Mouse (Mus musculus) CH12.LX (cell line): ENCODE results near the gene Cdc45. TPM values are rescaled to one million over a fixed set of nuclear protein-coding genes. Genes with fewer than 3 reads are reported as not detected.

ENCODE experiments used
- DNase-seq: peaks from one replicate; pipeline ENCODE4 v3.0.0-alpha.2; 2013; ENCODE audit errors: extremely low read depth
- H3K27ac ChIP-seq: 2 replicates; pipeline ENCODE4 v1.5.1; 2012; ENCODE audit warnings: low read depth, mild to moderate bottlenecking, control low read depth, moderate library complexity; ENCODE audit not compliant: insufficient read depth
- H3K27me3 ChIP-seq: replicated peaks from 2 replicates; pipeline ENCODE3; 2012; ENCODE audit warnings: inconsistent platforms
- H3K36me3 ChIP-seq, 2 experiments: replicated peaks in 1 of 2; 2 replicates each; pipeline versions ENCODE3 to v1.6.1; 2012; ENCODE audit warnings: inconsistent platforms in 1 of 2, low read length in 1 of 2, mild to moderate bottlenecking in 1 of 2, mixed read lengths in 1 of 2, moderate library complexity in 1 of 2; ENCODE audit not compliant: control insufficient read depth in 1 of 2, insufficient read depth in 1 of 2
- H3K4me1 ChIP-seq, 2 experiments: 2 replicates each; pipeline ENCODE4 v1.6.1; 2012; ENCODE audit warnings: inconsistent platforms in 1 of 2, moderate library complexity in 1 of 2; ENCODE audit not compliant: insufficient read depth in 2 of 2, control insufficient read depth in 1 of 2
- H3K4me2 ChIP-seq: 2 replicates; pipeline ENCODE4 v1.6.1; 2012; ENCODE audit warnings: low read depth, mild to moderate bottlenecking, control low read depth; ENCODE audit not compliant: poor library complexity, insufficient read depth, severe bottlenecking
- H3K4me3 ChIP-seq, 3 experiments: fragments of 150-350 bp in 1 of 3; sonication (generic) in 1 of 3; replicated peaks in 1 of 3; 2 replicates each; pipeline versions ENCODE3 to v1.5.1; 2011 to 2012; ENCODE audit warnings: low read depth in 2 of 3, low read length in 2 of 3, mild to moderate bottlenecking in 2 of 3, moderate library complexity in 2 of 3, control low read depth in 1 of 3, improper control_type of control experiment in 1 of 3, inconsistent platforms in 1 of 3, mixed read lengths in 1 of 3; ENCODE audit not compliant: poor library complexity in 1 of 3
- H3K79me2 ChIP-seq: replicated peaks from 2 replicates; pipeline ENCODE4 v1.6.1; 2012; ENCODE audit warnings: mild to moderate bottlenecking, moderate library complexity; ENCODE audit not compliant: control insufficient read depth, poor library complexity, insufficient read depth, severe bottlenecking; ENCODE audit errors: extremely low read depth
- H3K9ac ChIP-seq: 2 replicates; pipeline ENCODE4 v1.6.1; 2012; ENCODE audit warnings: low read depth, mild to moderate bottlenecking, control low read depth, moderate library complexity; ENCODE audit not compliant: insufficient read depth
- H3K9me3 ChIP-seq: replicated peaks from 2 replicates; pipeline ENCODE3; 2012; ENCODE audit warnings: low read length, inconsistent platforms, mixed read lengths
- CHD2 ChIP-seq: IDR thresholded peaks from 2 replicates; pipeline ENCODE4 v1.6.1; 2011; ENCODE audit warnings: low read length, improper control_type of control experiment
- ELF1 ChIP-seq: IDR thresholded peaks from 2 replicates; pipeline ENCODE4 v1.6.1; 2014; ENCODE audit warnings: low read depth, mild to moderate bottlenecking, inconsistent platforms, low read length, improper control_type of control experiment
- HCFC1 ChIP-seq: IDR thresholded peaks from 2 replicates; pipeline ENCODE4 v1.6.1; 2012; ENCODE audit warnings: low read depth, mild to moderate bottlenecking, inconsistent platforms, low read length, improper control_type of control experiment
- KAT2A ChIP-seq: IDR thresholded peaks from 2 replicates; pipeline ENCODE4 v1.6.1; 2012; ENCODE audit warnings: low read length, improper control_type of control experiment, inconsistent platforms; ENCODE audit not compliant: insufficient replicate concordance
- MAX ChIP-seq: IDR thresholded peaks from 2 replicates; pipeline ENCODE4 v1.6.1; 2011; ENCODE audit warnings: low read length, improper control_type of control experiment
- MEF2A ChIP-seq: IDR thresholded peaks from 2 replicates; pipeline ENCODE4 v1.6.1; 2014; ENCODE audit warnings: low read depth, mild to moderate bottlenecking, inconsistent platforms, low read length, improper control_type of control experiment, borderline replicate concordance
- NELFE ChIP-seq: IDR thresholded peaks from 2 replicates; pipeline ENCODE4 v1.6.1; 2011; ENCODE audit warnings: low read depth, low read length, improper control_type of control experiment
- NRF1 ChIP-seq: IDR thresholded peaks from 2 replicates; pipeline ENCODE4 v1.6.1; 2014; ENCODE audit warnings: low read depth, mild to moderate bottlenecking, inconsistent platforms, low read length, improper control_type of control experiment, moderate library complexity
- PAX5 ChIP-seq: IDR thresholded peaks from 2 replicates; pipeline ENCODE4 v1.6.1; 2012; ENCODE audit warnings: low read length, inconsistent platforms, mixed read lengths
- POLR2AphosphoS2 ChIP-seq: IDR thresholded peaks from 2 replicates; pipeline ENCODE4 v1.6.1; 2011; ENCODE audit warnings: low read depth, low read length, improper control_type of control experiment
- RAD21 ChIP-seq: IDR thresholded peaks from 2 replicates; pipeline ENCODE4 v1.6.1; 2011; ENCODE audit warnings: low read depth, mild to moderate bottlenecking, low read length, improper control_type of control experiment, moderate library complexity
- SMC3 ChIP-seq: IDR thresholded peaks from 2 replicates; pipeline ENCODE4 v1.6.1; 2011; ENCODE audit warnings: low read depth, low read length, improper control_type of control experiment
- TBP ChIP-seq: conservative IDR thresholded peaks from 2 replicates; pipeline ENCODE4 v1.6.1; 2011; ENCODE audit warnings: low read depth, low read length, improper control_type of control experiment
- UBTF ChIP-seq: IDR thresholded peaks from 2 replicates; pipeline ENCODE4 v1.6.1; 2012; ENCODE audit warnings: low read depth, mild to moderate bottlenecking, inconsistent platforms, low read length, improper control_type of control experiment, moderate library complexity
- USF2 ChIP-seq: conservative IDR thresholded peaks from 2 replicates; pipeline ENCODE4 v1.6.1; 2011; ENCODE audit warnings: low read depth, low read length, improper control_type of control experiment
- ZKSCAN1 ChIP-seq: IDR thresholded peaks from 2 replicates; pipeline ENCODE4 v1.6.1; 2012; ENCODE audit warnings: low read depth, inconsistent platforms, low read length, improper control_type of control experiment, borderline replicate concordance
- ZNF384 ChIP-seq: IDR thresholded peaks from 2 replicates; pipeline ENCODE4 v1.6.1; 2012; ENCODE audit warnings: low read depth, low read length, improper control_type of control experiment, inconsistent platforms
- dilution Hi-C: fragments of 300-500 bp; cut with MboI; formaldehyde crosslinking; loops from 2 replicates; pipeline ENCODE4 v1.14.3; 2020; ENCODE audit warnings: low sequenced_read_pairs; ENCODE audit not compliant: extremely low pct_unique_long_range_greater_than_20kb, extremely low pct_ligation_motif_present
- in situ Hi-C: fragments of 300-500 bp; cut with MboI; formaldehyde crosslinking; loops from 3 replicates; pipeline ENCODE4 v1.14.3; 2019; ENCODE audit warnings: low sequenced_read_pairs, low pct_ligation_motif_present, low pct_unique_long_range_greater_than_20kb, mixed read lengths
- polyA plus RNA-seq: library from polyadenylated mRNA; unstranded; fragments of >175 nt; gene quantifications from 2 replicates; pipeline ENCODE4 v1.2.1, GENCODE M21; 2012; ENCODE audit warnings: low read depth; ENCODE audit not compliant: insufficient read length
- total RNA-seq, 2 experiments: library from RNA; depleted of rRNA; stranded (reverse); fragments of 300-350 nt in 1 of 2; fragments of >200 nt in 1 of 2; gene quantifications; 2 replicates each; pipeline ENCODE4 v1.2.3; 2012 to 2014

The Cdc45 gene
- total and polyA plus RNA-seq, 3 experiments: 117 to 144 (median 136) TPM

- in situ Hi-C loops: no loop called here
Measured at GRCm38 (mm10) chr16:18769501-18769900, 42.3 kb downstream of the Cdc45 start.

GRCm38 (mm10) chr16:18766390-18766789 lies 45.4 kb downstream of the Cdc45 start:
- no peak overlapping the region for H3K9ac ChIP-seq
- dilution Hi-C loops: no loop called here
- no peak for DNase-seq
- H3K4me3 ChIP-seq: no peak overlapping the region
- no peaks in the 10 kb centered on the region for H3K79me2 ChIP-seq
- H3K9me3 ChIP-seq: peaks cover under 1% of the 10 kb centered on the region
- no peaks in the 10 kb centered on the region for H3K4me1 ChIP-seq
- no peak for TF ChIP-seq TBP
- TF ChIP-seq CHD2: no peak
- TF ChIP-seq POLR2AphosphoS2: no peak
- TF ChIP-seq SMC3: no peak
- TF ChIP-seq HCFC1: no peak
- TF ChIP-seq PAX5: no peak
- no peaks in the 10 kb centered on the region for H3K36me3 ChIP-seq
- H3K4me2 ChIP-seq: no peak overlapping the region
- no peak overlapping the region for H3K27ac ChIP-seq
- in situ Hi-C loops: no loop called here
- no peaks in the 10 kb centered on the region for H3K27me3 ChIP-seq

More at GRCm38 (mm10) chr16:18769501-18769900, 42.3 kb downstream of the Cdc45 start:
- Histone ChIP-seq H3K4me1 (no peaks in the 10 kb centered on the region), H3K79me2 (no peaks in the 10 kb centered on the region), H3K27ac (no peak overlapping the region), H3K4me2 (no peak overlapping the region), H3K4me3 (no peak overlapping the region), H3K9me3 (peaks cover 2% of the 10 kb centered on the region), H3K27me3 (no peaks in the 10 kb centered on the region), H3K9ac (no peak overlapping the region), H3K36me3 (no peaks in the 10 kb centered on the region)
- no peak for DNase-seq
- no peak for TF ChIP-seq KAT2A
- TF ChIP-seq ZKSCAN1: no peak
- no peak for TF ChIP-seq ELF1
- no peak for TF ChIP-seq USF2
- TF ChIP-seq MAX: no peak
- no peak for TF ChIP-seq MEF2A
- TF ChIP-seq NELFE: no peak
- no peak for TF ChIP-seq POLR2AphosphoS2
- TF ChIP-seq NRF1: no peak
- TF ChIP-seq UBTF: no peak
- no peak for TF ChIP-seq TBP
- TF ChIP-seq SMC3: no peak
- no peak for TF ChIP-seq RAD21
- no peak for TF ChIP-seq ZNF384
- dilution Hi-C loops: no loop called here
